Mouse (Mus musculus) cortical plate, adult 2 months (tissue): ENCODE results near the gene Adcy7.

Source experiments
- CTCF ChIP-seq: fragments of 200-500 bp; IDR thresholded peaks from 2 replicates; pipeline ENCODE4 v1.5.1; 2011; ENCODE audit warnings: mild to moderate bottlenecking, control low read depth, low read length; ENCODE audit not compliant: insufficient read depth; ENCODE audit errors: extremely low read depth
- POLR2A ChIP-seq: fragments of 200-500 bp; IDR thresholded peaks from 2 replicates; pipeline ENCODE4 v1.6.1; 2011; ENCODE audit warnings: mild to moderate bottlenecking, low read length, control low read depth; ENCODE audit not compliant: insufficient read depth; ENCODE audit errors: extremely low read depth

GRCm38 (mm10) chr8:88288622-88289242 lies 16.5 kb downstream of the Adcy7 start:
- TF ChIP-seq POLR2A (no peak), CTCF (no peak)
